In genomic region chr8:113512856-113513255, GRCm38 (mm10) we compare ENCODE assay signal across 35 mouse cellular contexts.
"Had no signal": no experiment of that assay in that cellular context is flagged by ENCODE, and none has a peak within 500 bp of the region (broad histone marks: within the 10 kb centered on the region; RNA-seq: fewer than 3 reads in every experiment).

No protein-coding gene starts in this region.

- H3K27me3 ChIP-seq: heart, embryonic 12.5 days; heart, embryonic 13.5 days; heart, embryonic 15.5 days; hindbrain, embryonic 12.5 days; hindbrain, embryonic 13.5 days; hindbrain, embryonic 15.5 days; kidney, embryonic 15.5 days had no signal

- DNase-seq: heart, postnatal 10 days; heart, postnatal 14 days; heart, postnatal 36 days; heart, postnatal 4 days; kidney, adult 11 months; kidney, adult 18-20 months; kidney, adult 2 months; kidney, adult 8-10 months; kidney, adult 9 months; kidney, postnatal 10 days; kidney, postnatal 14 days; kidney, postnatal 25 days; kidney, postnatal 36 days; kidney, postnatal 4 days; layer of hippocampus, adult 9-11 months; layer of hippocampus, postnatal 36 days had no signal

- ATAC-seq: hindbrain, embryonic 16.5 days; hindbrain, postnatal 0 days; inflammation-experienced regulatory T-cells, adult 6 months; intestine, embryonic 16.5 days; intestine, postnatal 0 days had no signal

- H3K4me1 ChIP-seq: heart, embryonic 10.5 days; heart, embryonic 13.5 days; heart, embryonic 15.5 days; hindbrain, embryonic 12.5 days; hindbrain, embryonic 13.5 days; hindbrain, embryonic 15.5 days; kidney, embryonic 15.5 days had no signal

- H3K36me3 ChIP-seq: heart, embryonic 10.5 days; heart, embryonic 12.5 days; heart, embryonic 13.5 days; heart, embryonic 15.5 days; hindbrain, embryonic 10.5 days; hindbrain, embryonic 12.5 days; hindbrain, embryonic 13.5 days; hindbrain, embryonic 15.5 days; kidney, embryonic 15.5 days had no signal

- H3K9me3 ChIP-seq: heart, embryonic 10.5 days; heart, embryonic 12.5 days; heart, embryonic 13.5 days; heart, embryonic 15.5 days; hindbrain, embryonic 10.5 days; hindbrain, embryonic 12.5 days; hindbrain, embryonic 13.5 days; hindbrain, embryonic 15.5 days; kidney, embryonic 15.5 days had no signal

- H3K4me2 ChIP-seq: heart, embryonic 11.5 days; heart, embryonic 12.5 days; heart, embryonic 13.5 days; heart, embryonic 15.5 days; hindbrain, embryonic 12.5 days; hindbrain, embryonic 13.5 days; hindbrain, embryonic 14.5 days; hindbrain, embryonic 15.5 days; kidney, embryonic 15.5 days had no signal

- H3K4me3 ChIP-seq: heart, embryonic 10.5 days; heart, embryonic 12.5 days; heart, embryonic 13.5 days; heart, embryonic 15.5 days; hindbrain, embryonic 10.5 days; hindbrain, embryonic 12.5 days; hindbrain, embryonic 13.5 days; hindbrain, embryonic 15.5 days; kidney, embryonic 15.5 days; layer of hippocampus, adult 2 months; left cerebral cortex, adult 2 months had no signal

- H3K9ac ChIP-seq: heart, embryonic 12.5 days; heart, embryonic 13.5 days; heart, embryonic 15.5 days; hindbrain, embryonic 12.5 days; hindbrain, embryonic 13.5 days; hindbrain, embryonic 14.5 days; hindbrain, embryonic 15.5 days; kidney, embryonic 15.5 days had no signal

- H3K27ac ChIP-seq: heart, embryonic 10.5 days; heart, embryonic 13.5 days; heart, embryonic 15.5 days; hindbrain, embryonic 10.5 days; hindbrain, embryonic 12.5 days; hindbrain, embryonic 13.5 days; hindbrain, embryonic 14.5 days; hindbrain, embryonic 15.5 days; hindbrain, postnatal 0 days; kidney, embryonic 15.5 days; kidney, postnatal 0 days; layer of hippocampus, adult 2 months; left cerebral cortex, adult 2 months had no signal
